Mouse (Mus musculus): ENCODE measurements around the gene Pcnp.

Pcnp gene

DNA sequence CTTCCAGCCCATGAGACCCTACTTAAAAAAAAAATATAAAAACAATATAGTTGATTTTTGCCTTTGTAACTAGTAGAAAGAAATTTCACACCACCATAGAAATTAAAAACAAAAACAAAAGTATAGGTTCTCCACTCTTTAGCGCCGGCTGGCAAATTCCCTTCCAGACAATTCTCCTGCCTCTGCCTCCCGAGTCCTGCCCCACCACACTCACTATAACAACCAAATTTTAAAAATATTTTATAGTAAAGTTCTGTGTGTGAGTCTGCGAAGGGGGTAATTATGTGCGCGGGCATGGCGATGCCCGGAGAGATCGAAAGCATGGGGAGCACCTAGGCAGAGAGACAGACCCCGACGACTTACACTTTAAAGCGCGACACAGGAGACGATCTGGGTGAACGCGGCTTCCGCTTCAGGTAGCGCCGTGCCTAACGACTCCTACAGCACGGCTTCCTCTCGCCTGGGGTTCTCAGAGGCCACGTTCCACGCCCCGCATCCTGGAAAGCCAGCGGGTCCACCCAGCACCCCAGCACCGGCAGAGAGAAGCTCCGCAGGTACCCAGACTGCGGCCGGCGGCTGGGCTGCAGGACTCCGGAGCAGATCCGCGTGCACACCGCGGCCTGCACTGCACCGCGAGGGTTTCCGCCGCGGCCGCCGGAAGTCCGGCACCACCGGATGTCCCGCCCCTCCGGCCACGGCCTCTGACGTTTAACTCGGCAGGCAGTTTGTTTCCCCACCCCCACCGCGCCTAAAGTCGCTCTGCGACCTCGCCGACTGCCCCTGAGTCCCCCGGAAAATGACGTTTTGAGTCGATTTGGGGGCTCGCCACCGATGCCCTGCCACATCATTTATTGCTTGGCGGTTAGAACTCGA lies 7.8 kb upstream of the Pcnp start, which contains the start of gene Trmt10c:
Gene Trmt10c, minus strand, starts transcription at position 682 of the 873 bp plus-strand sequence.
- in situ Hi-C loops (cut with MboI, MseI): loop anchor here (10.0 kb wide), 1 partner anchor 133 kb away; no protein-coding TSS in a partner anchor

DNA sequence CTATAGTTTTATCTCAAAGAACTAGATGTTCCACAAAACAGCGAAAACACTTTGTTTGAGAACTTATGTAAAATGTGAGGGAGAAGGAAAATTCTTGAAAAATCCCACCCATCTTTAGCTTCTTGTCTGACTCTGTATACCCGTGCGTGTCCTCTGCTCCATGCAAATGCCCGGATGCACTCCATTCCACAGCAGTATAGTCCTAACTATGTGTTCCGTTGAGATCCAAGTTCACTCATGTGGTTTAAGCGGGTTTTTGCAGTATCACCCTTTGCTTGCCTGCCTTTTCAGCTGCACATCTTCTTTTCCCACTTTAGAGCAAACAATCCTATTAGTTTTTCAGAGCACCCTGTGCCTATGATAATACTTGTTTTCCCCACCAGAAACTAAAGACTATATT lies 7.0 kb upstream of the Pcnp start:
- in situ Hi-C loops (cut with MboI, MseI): loop anchor here (10.0 kb wide), 1 partner anchor 132 kb away; no protein-coding TSS in a partner anchor

DNA sequence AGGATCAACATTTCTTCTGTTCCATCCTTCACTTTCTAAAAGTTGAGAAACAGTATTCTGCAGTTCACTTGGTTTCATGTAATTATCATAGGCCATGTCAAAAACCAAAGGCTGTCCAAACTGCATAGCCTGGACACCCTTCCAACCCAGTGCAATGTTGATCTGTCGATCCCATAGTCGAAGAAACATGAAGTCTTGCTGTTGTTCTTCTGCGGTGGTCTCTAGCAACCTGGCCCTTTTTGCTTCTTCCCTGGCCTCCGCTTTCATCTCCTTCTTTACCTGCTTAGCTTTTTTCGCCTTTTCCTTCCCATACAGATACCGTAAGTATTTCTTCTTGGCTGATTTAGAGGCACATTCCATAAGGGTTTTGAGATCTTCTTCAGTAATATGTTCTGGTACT lies 5.0 kb upstream of the Pcnp start:
- in situ Hi-C loops (cut with MboI, MseI): loop anchor here (5.0 to 10.0 kb wide), 2 partner anchors 52 to 130 kb away; no protein-coding TSS in a partner anchor

DNA sequence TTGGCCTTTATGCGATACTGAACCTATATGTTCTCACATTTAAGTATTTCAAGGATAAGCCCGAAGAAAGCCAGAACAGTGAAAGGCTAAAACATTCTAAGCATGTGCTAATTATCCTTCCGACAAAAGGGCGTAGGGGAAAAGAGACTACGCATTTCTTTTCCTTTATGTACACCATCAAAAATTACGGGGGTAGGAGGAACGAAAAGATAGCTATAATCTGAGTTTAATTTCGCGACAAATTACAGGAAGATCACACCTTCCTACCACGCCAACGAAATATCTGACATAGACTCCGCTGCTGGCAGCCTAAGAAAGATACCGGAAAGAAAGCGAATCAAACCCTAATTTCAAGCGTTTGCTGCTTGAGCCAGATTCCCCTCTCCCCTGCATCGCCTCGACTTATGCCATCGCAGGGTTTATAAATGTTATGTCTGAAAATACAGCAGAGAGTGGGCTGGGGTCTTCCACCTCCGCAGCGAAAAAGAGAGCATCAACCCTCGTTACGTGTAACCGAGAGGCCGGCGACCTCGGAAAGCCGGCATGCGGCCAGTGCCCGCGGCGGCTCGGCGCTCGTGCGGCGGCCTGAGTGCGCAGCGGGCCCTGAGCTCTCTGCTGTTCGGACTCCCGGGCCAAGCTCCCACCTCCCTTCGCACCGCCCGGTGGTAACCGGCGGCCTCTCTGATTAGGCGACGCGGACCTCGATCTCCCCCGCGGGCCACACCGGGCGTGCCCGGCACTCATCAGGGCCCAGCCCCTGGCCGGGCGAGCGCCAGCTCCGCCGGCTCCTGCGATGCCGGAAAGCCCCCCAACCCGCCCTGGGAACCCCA lies 602 bp downstream of the Pcnp start:
- in situ Hi-C loops (cut with MboI, MseI): no loop called here

DNA sequence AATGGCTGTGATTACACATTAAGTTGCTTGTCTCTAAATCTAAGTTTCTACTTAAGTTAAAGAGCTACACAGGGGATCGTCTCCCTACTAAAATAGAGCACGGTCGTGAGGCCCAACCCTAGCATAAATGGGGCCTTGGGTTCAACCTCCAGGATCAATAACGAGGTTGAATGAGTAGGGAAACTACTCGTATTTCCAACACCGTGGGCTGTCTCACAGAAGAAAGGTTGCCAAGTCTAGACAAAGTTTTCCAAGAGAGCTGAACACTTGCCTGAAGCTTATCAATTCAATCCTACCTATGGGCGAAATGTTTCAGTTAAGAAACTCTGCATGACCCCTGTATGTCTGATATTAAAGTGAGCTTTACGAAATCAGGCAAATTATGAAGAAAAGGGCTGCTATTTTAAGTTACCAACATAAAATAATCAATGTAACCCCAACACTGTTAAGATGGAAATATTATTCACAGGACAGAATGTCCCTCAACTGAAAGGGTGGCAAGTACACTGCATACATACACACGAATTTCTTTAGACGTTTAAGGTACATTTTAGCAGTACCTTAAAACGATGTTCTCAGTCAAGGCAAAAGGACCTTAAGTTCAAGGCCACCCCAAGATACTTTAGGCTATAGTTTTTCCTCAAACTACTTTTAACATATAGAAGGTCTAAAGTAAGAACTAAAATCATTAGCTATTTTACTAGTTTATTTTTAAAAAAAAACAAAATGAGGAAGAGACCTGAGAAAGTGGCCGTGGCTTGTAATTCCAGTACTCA lies 1.5 kb downstream of the Pcnp start:
- in situ Hi-C loops (cut with MboI, MseI): no loop called here

DNA sequence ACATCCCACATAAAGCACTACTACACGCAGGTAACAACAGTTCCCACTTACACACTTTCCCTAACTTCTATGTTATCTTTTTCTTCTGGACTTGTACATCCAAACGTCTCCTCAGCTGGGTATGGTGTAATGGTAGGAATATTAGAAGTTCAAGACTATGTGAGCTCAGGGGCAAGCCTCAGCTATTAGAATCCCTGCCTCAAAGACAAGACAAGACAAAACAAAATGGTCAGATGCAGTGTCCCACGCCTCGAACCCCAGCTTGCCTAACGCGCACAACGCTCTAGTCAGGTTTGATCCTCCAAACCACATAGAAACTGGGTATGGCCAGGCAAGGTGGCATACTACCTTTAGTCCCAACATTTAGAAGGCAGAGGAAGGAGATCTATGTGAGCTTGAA lies 9.9 kb downstream of the Pcnp start:
- in situ Hi-C loops (cut with MboI, MseI): no loop called here

DNA sequence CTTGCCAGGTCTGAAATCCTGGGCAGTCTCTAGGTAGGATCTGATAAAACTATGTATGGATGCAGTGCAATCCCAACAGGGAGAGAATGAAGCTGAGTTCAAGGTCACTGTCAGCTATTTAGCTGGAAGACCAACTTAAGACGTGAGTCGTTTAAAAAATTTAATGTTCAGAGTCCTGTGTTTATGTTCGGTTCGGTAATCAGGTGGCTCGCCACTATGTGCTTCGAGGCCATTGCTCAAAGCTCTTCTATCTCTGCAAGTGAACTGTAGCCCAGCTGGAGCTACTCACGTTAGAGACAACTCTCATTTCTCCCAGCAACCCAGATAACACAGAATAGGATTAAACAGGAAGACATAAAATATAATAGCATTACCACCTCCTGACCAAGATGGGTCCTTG lies 15.5 kb downstream of the Pcnp start:
- in situ Hi-C loops (cut with MboI, MseI): no loop called here

DNA sequence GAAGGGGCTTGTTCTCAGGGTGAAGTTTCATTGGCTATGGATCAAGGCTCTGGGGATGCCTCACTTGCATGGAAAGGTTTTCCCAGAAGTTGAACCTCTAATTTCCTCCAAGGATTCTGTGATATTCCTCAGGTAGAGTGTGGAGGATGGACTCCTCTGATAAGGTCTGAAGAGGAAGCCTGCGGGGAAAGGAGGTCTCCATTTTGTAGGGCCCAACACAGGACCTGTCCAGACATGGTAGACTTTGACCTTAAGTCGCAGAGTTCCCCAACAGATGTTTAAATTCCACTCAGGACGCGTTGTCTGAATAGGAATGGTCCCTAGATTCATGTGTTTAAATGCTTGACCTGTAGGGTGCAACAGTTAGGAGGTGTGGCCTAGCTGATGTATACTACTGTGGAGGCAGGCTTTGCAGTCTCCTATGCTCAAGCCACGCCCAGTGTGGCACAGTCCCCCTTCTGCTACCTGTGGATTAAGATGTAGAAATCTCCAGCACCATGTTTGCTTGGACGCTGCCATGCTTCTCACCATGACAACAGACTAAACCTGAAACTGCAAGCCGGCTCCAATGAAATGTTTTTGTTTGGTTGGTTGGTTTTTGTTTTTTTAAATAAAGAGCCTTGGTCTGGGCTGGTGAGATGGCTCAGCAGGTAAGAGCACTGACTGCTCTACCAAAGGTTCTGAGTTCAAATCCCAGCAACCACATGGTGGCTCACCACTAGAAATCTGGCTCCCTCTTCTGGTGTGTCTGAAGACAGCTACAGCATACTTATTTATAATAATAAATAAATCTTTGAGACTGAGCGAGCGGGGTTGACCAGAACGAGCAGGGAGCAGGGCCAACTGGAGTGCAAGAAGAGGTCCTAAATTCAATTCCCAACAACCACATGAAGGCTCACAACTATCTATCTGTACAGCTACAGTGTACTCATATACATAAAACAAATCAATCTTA lies 16.5 kb downstream of the Pcnp start:
- in situ Hi-C loops (cut with MboI, MseI): no loop called here

DNA sequence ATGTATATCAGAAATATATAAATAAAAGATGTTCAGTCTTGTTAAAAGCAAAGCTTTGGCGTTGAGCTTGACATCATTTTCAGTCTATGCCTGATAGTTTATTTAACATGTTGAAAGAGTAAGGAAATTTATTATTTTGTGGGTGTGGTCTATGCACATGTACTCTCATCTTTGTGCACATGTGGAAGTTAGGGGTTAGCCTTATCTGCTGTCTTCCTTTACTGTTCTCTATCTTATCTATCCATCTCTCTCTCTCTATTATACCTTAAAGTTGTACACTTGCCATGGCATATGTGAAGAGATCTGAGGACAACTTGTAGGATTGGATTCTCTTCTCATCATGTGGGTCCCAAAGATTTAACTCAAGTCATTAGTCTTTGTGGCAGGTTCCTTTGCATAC lies 20.7 kb downstream of the Pcnp start:
- in situ Hi-C loops (cut with MboI, MseI): no loop called here

DNA sequence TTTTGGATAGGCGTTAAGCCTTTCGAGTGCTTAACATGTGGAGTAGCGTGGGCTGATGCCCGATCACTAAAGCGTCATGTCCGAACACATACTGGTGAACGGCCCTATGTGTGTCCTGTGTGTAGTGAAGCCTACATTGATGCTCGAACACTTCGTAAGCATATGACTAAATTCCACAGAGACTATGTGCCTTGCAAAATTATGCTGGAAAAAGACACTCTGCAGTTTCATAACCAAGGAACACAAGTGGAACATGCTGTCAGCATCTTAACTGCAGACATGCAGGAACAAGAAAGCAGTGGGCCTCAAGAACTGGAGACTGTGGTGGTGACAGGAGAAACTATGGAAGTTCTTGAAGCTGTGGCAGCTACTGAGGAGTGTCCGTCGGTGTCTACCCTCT lies 22.7 kb downstream of the Pcnp start:
- in situ Hi-C loops (cut with MboI, MseI): no loop called here

DNA sequence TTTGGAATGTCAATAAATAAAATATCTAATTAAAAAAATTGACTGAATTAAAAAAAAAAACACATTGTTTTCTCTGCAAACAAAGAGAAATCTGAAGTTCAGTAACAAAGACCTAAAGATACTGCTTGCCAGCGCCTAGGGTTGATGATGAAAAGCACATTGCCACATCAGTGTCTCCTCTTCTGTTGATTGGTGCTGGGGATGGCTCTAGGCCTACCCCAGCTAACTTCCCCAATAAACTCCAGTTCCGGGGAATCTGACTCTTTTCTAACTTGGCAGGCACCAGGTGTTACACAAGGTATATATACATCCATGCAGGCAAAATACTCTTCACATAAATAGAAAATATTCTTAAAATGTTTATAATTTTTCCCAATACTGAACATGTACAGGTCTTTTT lies 35.3 kb downstream of the Pcnp start:
- in situ Hi-C loops (cut with MboI, MseI): no loop called here

DNA sequence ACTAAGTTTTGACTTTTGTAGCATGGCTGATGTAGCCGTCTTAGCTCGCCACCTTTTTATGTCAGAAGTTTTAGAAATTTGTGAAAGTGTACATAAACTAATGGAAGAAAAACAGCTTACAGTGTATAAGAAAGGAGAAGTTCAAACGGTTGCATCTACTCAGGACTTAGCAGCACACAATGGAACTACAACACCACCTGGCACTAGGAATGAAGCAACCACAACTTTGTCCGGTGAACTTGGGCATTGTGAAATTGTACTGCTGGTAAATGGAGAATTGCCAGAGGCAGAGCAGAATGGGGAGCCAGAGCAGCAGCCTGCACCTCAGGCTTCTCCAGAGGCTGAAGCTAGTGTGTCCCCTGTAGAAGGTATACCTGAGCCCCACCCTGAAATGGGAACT lies 39.2 kb downstream of the Pcnp start:
- in situ Hi-C loops (cut with MboI, MseI): no loop called here

DNA sequence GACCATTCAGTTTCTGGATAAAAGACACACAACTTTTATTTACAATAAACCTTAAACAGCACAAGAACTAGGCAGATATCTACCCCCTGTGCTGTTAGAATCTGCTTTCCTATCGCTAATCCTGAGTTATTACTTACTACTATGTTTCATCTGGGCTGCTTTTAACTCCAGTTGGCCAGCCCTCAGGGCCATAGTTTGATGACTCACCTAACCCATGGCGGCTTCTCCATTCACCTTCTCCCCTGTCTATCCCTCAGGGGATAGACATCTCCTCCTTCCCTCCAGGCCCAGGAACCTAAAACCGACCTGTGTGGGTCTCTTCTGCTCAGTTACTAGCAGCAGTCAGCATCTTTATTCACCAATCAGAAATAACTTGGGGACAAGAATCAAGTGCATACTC lies 43.5 kb downstream of the Pcnp start:
- in situ Hi-C loops (cut with MboI, MseI): no loop called here

DNA sequence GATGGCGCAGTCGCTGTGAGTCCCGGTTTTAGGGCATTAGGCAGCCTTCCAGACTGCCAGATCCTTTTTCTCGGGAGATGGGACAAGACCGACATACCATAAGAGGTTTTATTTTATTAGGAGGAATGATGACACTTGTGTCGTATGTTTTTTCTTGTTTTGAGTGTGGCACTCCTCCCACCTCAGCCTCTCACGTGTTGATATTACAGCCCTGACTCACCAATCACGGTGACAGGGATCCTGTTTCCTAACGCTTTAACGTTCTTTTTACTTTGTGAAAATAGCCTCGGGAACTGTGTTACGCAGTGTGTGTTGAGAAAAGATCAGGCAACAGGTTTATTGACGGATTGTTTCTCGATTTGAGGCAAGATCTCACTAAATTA lies 54.6 kb downstream of the Pcnp start:
- in situ Hi-C loops (cut with MboI, MseI): no loop called here

DNA sequence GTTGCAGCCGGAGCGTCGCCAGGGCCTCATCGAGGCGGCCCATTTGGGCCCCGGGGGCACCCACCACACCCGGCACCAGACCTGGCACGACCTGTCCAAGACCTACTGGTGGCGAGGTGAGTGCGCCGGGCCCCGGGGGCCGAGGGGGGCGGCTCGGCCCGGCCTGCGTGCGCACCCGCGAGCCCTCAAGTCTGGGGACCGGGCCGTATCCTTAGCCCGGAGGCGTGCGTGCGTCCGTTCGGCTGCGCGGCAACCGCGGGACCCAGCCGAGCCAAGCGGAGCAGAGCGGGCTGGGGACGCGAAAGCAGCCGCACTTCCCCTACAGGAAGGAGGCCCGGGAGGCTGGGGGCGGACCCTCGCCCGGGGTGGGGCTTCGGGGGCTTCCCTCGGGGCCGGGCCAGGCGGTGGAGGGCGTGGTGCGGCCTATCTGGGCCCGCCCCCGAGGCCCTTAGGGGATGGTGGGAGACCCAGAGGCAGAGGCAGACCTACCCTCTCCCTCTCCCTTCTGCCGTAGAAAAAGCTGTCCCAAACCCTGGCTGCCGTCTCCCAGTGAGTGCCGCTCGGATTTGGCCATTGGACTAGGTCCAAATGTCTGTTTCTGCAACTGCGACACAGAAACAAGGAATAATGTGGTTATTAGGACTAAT lies 55.2 kb downstream of the Pcnp start:
- in situ Hi-C loops (cut with MboI, MseI): no loop called here

DNA sequence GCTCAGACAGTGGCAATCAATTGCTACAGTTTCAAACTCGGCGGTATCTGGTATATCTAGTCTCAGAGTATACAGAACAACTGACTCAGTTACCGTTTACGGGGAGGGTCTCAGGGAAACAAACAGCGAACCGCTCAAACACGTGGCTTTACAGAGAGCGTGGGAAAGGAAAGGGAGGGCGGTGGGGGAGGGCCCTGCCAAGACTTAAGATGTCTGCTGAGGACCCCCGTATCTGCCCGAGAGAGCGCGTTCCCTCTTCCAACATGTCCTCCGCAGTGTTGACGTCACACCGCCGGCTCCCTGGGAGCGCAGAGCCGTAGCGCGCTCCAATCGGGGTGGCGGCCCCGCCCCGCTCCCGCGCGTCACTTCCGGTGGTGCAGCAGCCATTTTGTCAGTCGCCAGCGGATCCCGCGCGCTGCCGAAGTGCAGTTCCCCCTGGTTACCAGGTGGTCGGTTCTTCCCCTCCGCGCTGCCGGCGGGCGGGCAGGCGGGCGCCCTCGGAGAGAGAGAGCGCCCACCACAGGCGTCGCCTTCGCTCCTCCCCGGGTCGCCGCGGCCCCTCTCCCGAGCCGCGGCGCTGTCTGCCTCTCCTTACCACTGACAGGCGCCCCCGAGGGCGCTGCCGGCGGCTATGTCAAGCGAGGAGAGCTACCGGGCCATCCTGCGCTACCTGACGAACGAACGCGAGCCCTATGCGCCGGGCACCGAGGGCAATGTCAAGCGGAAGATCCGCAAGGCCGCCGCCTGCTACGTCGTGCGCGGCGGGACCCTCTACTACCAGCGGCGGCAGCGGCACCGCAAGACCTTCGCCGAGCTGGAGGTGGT lies 55.9 kb downstream of the Pcnp start, which contains the start of gene Zbtb11:
Gene Zbtb11, plus strand, starts transcription at position 453 of the 825 bp plus-strand sequence.
- in situ Hi-C loops (cut with MboI, MseI): no loop called here

DNA sequence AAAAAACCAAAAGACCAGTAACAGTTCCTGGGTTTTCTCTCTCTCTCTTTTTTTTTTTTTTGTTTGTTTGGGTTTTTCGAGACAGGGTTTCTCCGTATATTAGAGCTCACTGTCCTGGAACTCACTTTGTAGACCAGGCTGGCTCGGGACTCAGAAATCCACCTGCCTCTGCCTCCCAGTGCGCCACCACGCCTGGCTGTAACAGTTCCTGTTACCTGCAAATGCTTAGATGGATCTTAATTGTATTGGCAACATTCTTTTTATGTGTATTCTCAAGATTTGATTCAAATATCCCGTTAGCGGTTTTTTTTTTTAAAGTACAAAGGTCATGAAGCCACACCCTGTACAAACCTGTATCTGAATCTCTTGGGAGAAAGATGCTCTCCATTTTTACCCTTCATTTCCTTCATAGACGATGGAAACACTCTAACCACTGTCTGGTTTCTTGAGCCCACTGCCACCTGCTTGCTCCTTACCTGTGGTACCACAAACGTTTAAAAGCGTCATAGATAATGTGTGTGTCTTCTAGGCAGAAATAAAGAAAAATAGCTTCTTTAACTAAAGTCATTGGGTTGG lies 56.8 kb downstream of the Pcnp start:
- in situ Hi-C loops (cut with MboI, MseI): no loop called here

DNA sequence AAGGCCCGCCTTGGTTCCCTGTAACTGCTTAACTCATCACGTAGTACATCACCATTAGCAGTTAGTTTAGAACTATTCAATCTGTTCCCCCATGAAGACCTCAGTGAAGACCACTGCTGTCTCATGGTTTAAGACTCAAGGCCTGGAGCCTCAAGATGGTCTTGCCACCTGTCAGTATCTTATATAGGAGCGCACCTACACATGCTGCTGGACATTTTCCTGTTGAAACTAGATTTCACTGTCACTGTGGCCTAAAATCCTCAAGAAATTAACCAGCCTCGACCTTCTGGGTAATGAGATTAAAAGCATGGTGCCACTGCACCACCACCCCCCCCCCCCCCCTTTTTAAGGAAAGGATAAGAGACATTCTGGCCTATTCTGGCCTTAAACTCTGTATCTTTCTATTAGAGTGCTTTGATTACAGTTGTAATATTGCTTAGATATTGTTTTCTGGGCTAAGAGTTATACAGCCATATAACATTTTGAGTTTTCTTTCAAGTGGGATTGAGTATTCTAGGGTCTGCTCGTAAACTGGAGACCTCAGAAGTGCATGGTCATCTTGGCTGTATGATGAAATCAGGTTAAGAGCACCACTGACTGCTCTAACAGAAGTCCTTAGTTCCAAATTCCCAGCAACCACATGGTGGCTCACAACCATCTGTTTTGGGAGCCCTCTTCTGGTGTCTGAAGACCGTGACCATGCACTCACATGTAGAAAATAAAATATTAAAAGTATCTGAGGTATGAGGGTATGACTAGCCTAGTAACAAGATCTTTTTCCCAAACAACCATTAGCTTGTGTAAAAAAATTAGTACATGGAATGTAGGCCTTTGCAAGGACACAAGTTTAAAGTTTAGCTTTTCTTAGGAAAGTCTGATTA lies 57.6 kb downstream of the Pcnp start:
- in situ Hi-C loops (cut with MboI, MseI): no loop called here
